ENCODE assay signal across 17 mouse cellular contexts in the genomic region with DNA sequence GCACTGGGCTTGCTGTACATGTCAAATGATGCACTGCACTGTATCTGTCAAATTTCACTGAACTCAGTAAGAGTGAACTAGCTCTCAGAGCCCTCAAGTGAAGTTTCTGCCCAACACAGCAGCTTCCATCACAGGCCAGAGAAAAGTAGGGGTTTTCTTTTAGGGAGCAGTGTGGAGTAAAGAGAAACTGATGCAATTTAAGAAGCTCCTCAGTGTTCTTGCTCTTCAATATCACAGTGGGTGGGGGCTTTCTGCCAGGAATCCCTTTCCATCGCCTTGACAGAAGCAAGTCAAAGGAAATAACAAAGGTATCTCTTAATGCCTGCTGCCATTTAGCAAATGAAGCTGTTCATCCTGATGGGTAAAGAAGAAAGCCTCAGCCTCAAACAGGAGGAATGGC.
"Had no signal": no experiment of that assay in that cellular context is flagged by ENCODE, and none has a peak within 500 bp of the region (broad histone marks: within the 10 kb centered on the region; RNA-seq: fewer than 3 reads in every experiment).

No protein-coding gene starts in this region.

- H3K4me2 ChIP-seq: liver, embryonic 15.5 days; lung, embryonic 15.5 days; midbrain, embryonic 12.5 days; neural tube, embryonic 12.5 days; stomach, embryonic 15.5 days had no signal

- H3K4me1 ChIP-seq: liver, embryonic 15.5 days; lung, embryonic 15.5 days; megakaryocyte, embryonic 14.5 days; midbrain, embryonic 12.5 days; neural tube, embryonic 12.5 days; stomach, embryonic 15.5 days had no signal

- H3K36me3 ChIP-seq: liver, embryonic 15.5 days; lung, embryonic 15.5 days; midbrain, embryonic 12.5 days; neural tube, embryonic 12.5 days; stomach, embryonic 15.5 days had no signal

- H3K9me3 ChIP-seq: lung, embryonic 15.5 days; megakaryocyte, embryonic 14.5 days; midbrain, embryonic 12.5 days; neural tube, embryonic 12.5 days; stomach, embryonic 15.5 days had no signal

- H3K27me3 ChIP-seq: liver, embryonic 15.5 days; lung, embryonic 15.5 days; megakaryocyte, embryonic 14.5 days; midbrain, embryonic 12.5 days; neural tube, embryonic 12.5 days; stomach, embryonic 15.5 days had no signal

- DNase-seq: liver, postnatal 0 days; lung, adult 2 months; lung, postnatal 14 days; lung, postnatal 36 days; midbrain, embryonic 14.5 days; right cerebral cortex, postnatal 14 days; thymus, adult 2 months; thymus, postnatal 25 days had no signal

- ATAC-seq: liver, postnatal 0 days; lung, postnatal 0 days had no signal

- H3K27ac ChIP-seq: liver, embryonic 15.5 days; lung, embryonic 15.5 days; macrophage; midbrain, embryonic 12.5 days; neural tube, embryonic 12.5 days; stomach, embryonic 15.5 days; stomach, postnatal 0 days had no signal

- H3K9ac ChIP-seq: liver, embryonic 15.5 days; liver, postnatal 0 days; lung, embryonic 15.5 days; midbrain, embryonic 12.5 days; neural tube, embryonic 12.5 days; stomach, embryonic 15.5 days had no signal

- H3K4me3 ChIP-seq: liver, embryonic 15.5 days; lung, embryonic 15.5 days; megakaryocyte, embryonic 14.5 days; midbrain, embryonic 12.5 days; neural tube, embryonic 12.5 days; stomach, embryonic 15.5 days had no signal
